Mouse (Mus musculus): ENCODE data around the gene Fras1. TPM values are rescaled to one million over a fixed set of nuclear protein-coding genes. Genes with fewer than 3 reads are reported as not detected.

Gene Fras1
- total and polyA plus RNA-seq, 3 experiments: 1.00 to 1.6 (median 1.3) TPM

DNA sequence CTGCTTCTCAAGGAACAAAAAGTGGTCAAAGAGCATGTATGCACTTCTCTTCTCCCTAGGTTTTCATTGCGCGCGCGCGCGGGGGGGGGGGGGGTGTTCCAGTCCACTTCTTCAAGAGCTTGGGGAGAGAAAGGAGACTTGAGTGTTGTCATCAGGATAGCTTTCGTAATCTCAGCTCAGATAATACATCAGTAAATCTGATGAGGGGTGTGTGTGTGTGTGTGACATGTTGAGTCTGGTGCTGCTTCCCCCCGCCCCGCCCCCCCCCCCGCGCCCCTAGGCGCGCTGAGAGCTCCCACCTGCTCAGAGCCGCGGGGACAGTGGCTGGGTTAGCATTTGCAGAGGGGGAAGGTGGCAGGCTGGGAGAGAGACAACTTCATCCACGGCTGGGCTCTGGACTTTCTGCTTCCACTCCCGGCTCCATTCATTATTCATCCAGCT lies 1.7 kb downstream of the Fras1 start:
- no peak overlapping the region for H3K9ac ChIP-seq (ENCODE audit: low read depth, low read length)
- intact Hi-C loops (cut with DNase I): loop anchor here (10.0 kb wide), 1 partner anchor 309 kb away; no protein-coding TSS in a partner anchor

DNA sequence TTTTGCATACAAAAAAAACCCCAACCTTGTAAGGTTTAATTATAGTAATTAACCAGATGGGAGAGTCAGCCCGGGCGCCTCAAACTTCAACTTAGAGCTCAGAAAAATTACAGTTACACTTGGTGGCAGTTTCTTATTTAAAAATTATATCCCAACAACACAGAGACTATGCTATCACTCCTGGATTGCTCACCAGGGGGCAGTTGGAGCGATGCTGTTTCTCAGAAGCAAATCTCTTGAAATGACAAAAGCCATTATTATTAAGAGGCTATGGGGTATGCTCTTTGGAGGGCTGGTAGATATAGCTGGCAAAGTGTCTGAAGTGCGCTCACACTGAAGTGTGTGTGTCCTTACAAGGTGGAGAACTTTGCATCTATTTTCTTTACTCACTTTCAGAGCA lies 2.5 kb downstream of the Fras1 start:
- no peak overlapping the region for H3K4me3 ChIP-seq
- WGBS: 70% methylated on average over 4 of the region's 4 CpGs

More for the DNA sequence above, 1.7 kb downstream of the Fras1 start:
- 1% methylated on average over 17 of the region's 17 CpGs for WGBS
- H3K4me1 ChIP-seq (ENCODE audit: control insufficient read depth, insufficient read depth, low read length): no peaks in the 10 kb centered on the region
- peak overlapping the region; percentile 46; the same call in 1 of the 2 replicates for H3K4me3 ChIP-seq
- no peaks in the 10 kb centered on the region for H3K36me3 ChIP-seq (ENCODE audit: control insufficient read depth, insufficient read depth, low read length)
- H3K27me3 ChIP-seq (ENCODE audit: control insufficient read depth, insufficient read depth, low read length): no peaks in the 10 kb centered on the region; the same call in 1 of the 2 replicates
- DNase-seq: no peak
- no peaks in the 10 kb centered on the region for H3K79me2 ChIP-seq (replicated peaks; ENCODE audit: control insufficient read depth, insufficient read depth, low read length)
- TF ChIP-seq CTCF (IDR thresholded peaks at IDR 0.05) (no peak), POLR2A (IDR thresholded peaks at IDR 0.05; ENCODE audit: insufficient read depth, low read depth, low read length) (no peak), EP300 (IDR thresholded peaks at IDR 0.05; ENCODE audit: insufficient read depth, low read depth, low read length) (no peak)
- no peak overlapping the region for H3K27ac ChIP-seq

DNA sequence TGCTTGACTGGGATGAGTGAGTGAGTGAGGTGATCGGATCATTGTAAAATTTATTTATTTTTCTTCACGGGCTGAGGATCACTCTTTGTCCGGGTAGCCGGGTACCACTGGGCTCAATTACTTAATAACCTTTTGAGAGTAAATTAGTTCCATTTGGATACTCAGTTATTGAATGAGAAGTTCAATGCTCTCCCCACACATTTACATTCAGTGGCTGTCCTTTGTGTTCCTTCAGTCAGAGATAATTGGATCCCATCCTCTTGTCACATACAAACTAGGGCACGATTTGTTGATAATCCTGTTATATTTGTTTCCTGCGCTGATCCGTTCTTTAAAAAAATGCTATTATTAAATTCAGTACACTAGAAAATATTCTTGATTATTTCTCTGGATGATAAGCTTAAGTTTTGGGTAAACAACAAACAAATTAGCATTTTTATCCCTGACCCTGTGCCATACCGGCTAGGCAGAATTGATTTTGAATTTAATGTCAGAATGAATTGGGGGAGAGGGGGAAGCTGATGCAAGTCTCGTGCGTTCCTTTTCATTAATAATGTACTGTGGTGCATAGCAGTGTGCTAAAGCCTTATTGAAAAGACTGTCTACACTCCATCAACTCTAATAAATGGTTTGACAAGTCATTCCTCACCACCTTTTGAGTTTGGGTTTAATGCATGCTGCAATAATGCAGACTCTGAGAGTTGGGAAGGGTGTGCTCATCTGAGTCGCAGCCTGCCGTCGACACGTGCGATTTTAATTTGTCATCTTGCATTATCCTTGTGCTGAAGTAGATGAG lies 12.6 kb downstream of the Fras1 start:
- Histone ChIP-seq H3K36me3 (ENCODE audit: control insufficient read depth, insufficient read depth, low read length) (no peaks in the 10 kb centered on the region), H3K4me3 (no peak overlapping the region), H3K27me3 (ENCODE audit: control insufficient read depth, insufficient read depth, low read length) (no peaks in the 10 kb centered on the region), H3K4me1 (ENCODE audit: control insufficient read depth, insufficient read depth, low read length) (no peaks in the 10 kb centered on the region), H3K9ac (ENCODE audit: low read depth, low read length) (no peak overlapping the region), H3K27ac (no peak overlapping the region), H3K79me2 (replicated peaks; ENCODE audit: control insufficient read depth, insufficient read depth, low read length) (no peaks in the 10 kb centered on the region)
- WGBS: 90% methylated on average over 15 of the region's 15 CpGs
- DNase-seq: no peak
- intact Hi-C loops (cut with DNase I): no loop called here
- TF ChIP-seq CTCF (IDR thresholded peaks at IDR 0.05) (no peak), POLR2A (IDR thresholded peaks at IDR 0.05; ENCODE audit: insufficient read depth, low read depth, low read length) (no peak), EP300 (IDR thresholded peaks at IDR 0.05; ENCODE audit: insufficient read depth, low read depth, low read length) (no peak)

More for the DNA sequence above, 2.5 kb downstream of the Fras1 start:
- TF ChIP-seq POLR2A (IDR thresholded peaks at IDR 0.05; ENCODE audit: insufficient read depth, low read depth, low read length) (no peak), CTCF (IDR thresholded peaks at IDR 0.05) (peak; percentile 12; the same call in 1 of the 2 replicates), EP300 (IDR thresholded peaks at IDR 0.05; ENCODE audit: insufficient read depth, low read depth, low read length) (no peak)
- H3K36me3 ChIP-seq (ENCODE audit: control insufficient read depth, insufficient read depth, low read length): no peaks in the 10 kb centered on the region
- H3K27me3 ChIP-seq (ENCODE audit: control insufficient read depth, insufficient read depth, low read length): no peaks in the 10 kb centered on the region; the same call in 1 of the 2 replicates
- no peaks in the 10 kb centered on the region for H3K4me1 ChIP-seq (ENCODE audit: control insufficient read depth, insufficient read depth, low read length)
- H3K27ac ChIP-seq: no peak overlapping the region
- intact Hi-C loops (cut with DNase I): loop anchor here (10.0 kb wide), 1 partner anchor 309 kb away; no protein-coding TSS in a partner anchor
- H3K9ac ChIP-seq (ENCODE audit: low read depth, low read length): no peak overlapping the region
- H3K79me2 ChIP-seq (replicated peaks; ENCODE audit: control insufficient read depth, insufficient read depth, low read length): no peaks in the 10 kb centered on the region
- no peak for DNase-seq

DNA sequence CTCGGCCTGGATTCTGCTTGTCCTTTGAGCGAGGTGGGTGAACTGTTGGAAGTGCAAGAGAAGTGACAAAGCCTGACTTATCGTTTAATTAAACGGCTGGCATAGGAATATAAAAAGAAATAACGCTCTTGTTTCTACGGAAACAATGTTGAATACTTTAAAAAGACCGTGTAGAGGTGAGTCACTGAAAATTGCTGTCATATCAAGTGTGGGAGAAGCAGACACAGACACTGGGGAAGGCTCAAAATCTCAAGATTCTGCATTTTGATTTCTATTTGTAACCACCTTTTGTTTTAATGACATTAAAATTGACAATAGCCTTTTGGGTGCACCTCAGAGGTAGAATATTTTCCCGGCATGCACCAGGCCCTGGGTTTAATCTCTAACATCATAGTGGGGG lies 14.6 kb downstream of the Fras1 start:
- no peak overlapping the region for H3K27ac ChIP-seq
- 92% methylated on average over 8 of the region's 8 CpGs for WGBS
- intact Hi-C loops (cut with DNase I): no loop called here
- H3K4me1 ChIP-seq (ENCODE audit: control insufficient read depth, insufficient read depth, low read length): no peaks in the 10 kb centered on the region
- H3K9ac ChIP-seq (ENCODE audit: low read depth, low read length): no peak overlapping the region
- TF ChIP-seq CTCF (IDR thresholded peaks at IDR 0.05) (no peak), EP300 (IDR thresholded peaks at IDR 0.05; ENCODE audit: insufficient read depth, low read depth, low read length) (no peak), POLR2A (IDR thresholded peaks at IDR 0.05; ENCODE audit: insufficient read depth, low read depth, low read length) (no peak)
- no peaks in the 10 kb centered on the region for H3K27me3 ChIP-seq (ENCODE audit: control insufficient read depth, insufficient read depth, low read length)
- H3K79me2 ChIP-seq (replicated peaks; ENCODE audit: control insufficient read depth, insufficient read depth, low read length): no peaks in the 10 kb centered on the region
- H3K4me3 ChIP-seq: no peak overlapping the region
- H3K36me3 ChIP-seq (ENCODE audit: control insufficient read depth, insufficient read depth, low read length): no peaks in the 10 kb centered on the region
- DNase-seq: no peak

DNA sequence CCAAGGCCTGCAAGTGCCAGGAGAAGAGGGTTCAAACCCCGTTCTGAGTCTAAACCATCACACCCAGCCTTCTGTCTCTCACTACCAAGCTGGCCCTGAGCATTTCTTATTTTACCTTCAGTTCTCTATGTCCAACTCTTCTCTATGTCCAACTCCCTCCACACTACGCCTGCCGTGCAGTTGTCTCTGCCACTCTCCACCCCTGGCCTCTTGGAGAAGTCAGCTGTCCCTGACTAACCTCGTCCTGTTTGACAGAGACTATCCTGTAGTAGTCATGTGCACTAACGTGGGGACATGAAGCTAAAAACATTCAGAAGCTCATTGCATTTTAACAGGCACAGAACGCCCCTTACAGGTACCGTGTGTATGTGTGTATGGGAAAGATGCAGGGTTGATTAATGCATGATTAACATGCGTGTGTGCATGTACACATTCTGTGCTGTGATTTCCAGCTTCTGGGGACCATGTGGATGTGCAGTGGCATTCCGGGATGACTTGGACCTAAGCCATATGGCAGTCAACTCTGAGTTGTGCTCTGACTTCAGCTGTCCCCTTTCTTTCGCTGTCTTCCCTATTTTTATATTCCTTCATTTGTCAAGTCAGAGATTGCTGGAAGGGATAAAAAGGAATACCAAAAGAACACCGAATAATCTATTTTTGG lies 16.3 kb downstream of the Fras1 start:
- Histone ChIP-seq H3K79me2 (replicated peaks; ENCODE audit: control insufficient read depth, insufficient read depth, low read length) (no peaks in the 10 kb centered on the region), H3K4me3 (no peak overlapping the region), H3K27ac (no peak overlapping the region), H3K27me3 (ENCODE audit: control insufficient read depth, insufficient read depth, low read length) (no peaks in the 10 kb centered on the region), H3K9ac (ENCODE audit: low read depth, low read length) (no peak overlapping the region), H3K4me1 (ENCODE audit: control insufficient read depth, insufficient read depth, low read length) (no peaks in the 10 kb centered on the region), H3K36me3 (ENCODE audit: control insufficient read depth, insufficient read depth, low read length) (no peaks in the 10 kb centered on the region)
- no peak for TF ChIP-seq POLR2A (IDR thresholded peaks at IDR 0.05; ENCODE audit: insufficient read depth, low read depth, low read length)
- TF ChIP-seq EP300 (IDR thresholded peaks at IDR 0.05; ENCODE audit: insufficient read depth, low read depth, low read length): no peak
- TF ChIP-seq CTCF (IDR thresholded peaks at IDR 0.05): no peak
- intact Hi-C loops (cut with DNase I): no loop called here
- DNase-seq: no peak
- whole genome bisulfite sequencing: 79% methylated on average over 11 of the region's 11 CpGs

Measured in heart, adult 2 months (tissue).